Mouse (Mus musculus) embryonic facial prominence, embryonic 12.5 days (tissue): ENCODE measurements around the gene Camk1g. TPM values are rescaled to one million over a fixed set of nuclear protein-coding genes. Genes with fewer than 3 reads are reported as not detected.

Source experiments
- ATAC-seq: fragments of 200-750 bp; cut with Nextera tagmentation; 2 replicates; pipeline ENCODE4 v1.8.0; 2017; ENCODE audit not compliant: insufficient number of reproducible peaks, insufficient read depth, low FRiP score, low TSS enrichment
- H3K27ac ChIP-seq: fragments of 300-500 bp; sonication (generic); 2 replicates; pipeline ENCODE4 v1.5.1; 2016; ENCODE audit warnings: mild to moderate bottlenecking
- H3K27me3 ChIP-seq: fragments of 300-500 bp; sonication (generic); 2 replicates; pipeline ENCODE4 v1.6.1; 2016; ENCODE audit warnings: mild to moderate bottlenecking, moderate library complexity
- H3K36me3 ChIP-seq: fragments of 300-500 bp; sonication (generic); 2 replicates; pipeline ENCODE4 v1.6.1; 2016; ENCODE audit warnings: mild to moderate bottlenecking
- H3K4me1 ChIP-seq: fragments of 300-500 bp; sonication (generic); 2 replicates; pipeline ENCODE4 v1.6.1; 2016
- H3K4me2 ChIP-seq: fragments of 300-500 bp; sonication (generic); replicated peaks from 2 replicates; pipeline ENCODE4 v1.6.1; 2016; ENCODE audit warnings: mild to moderate bottlenecking, moderate library complexity
- H3K4me3 ChIP-seq: fragments of 300-500 bp; sonication (generic); 2 replicates; pipeline ENCODE4 v1.5.1; 2016; ENCODE audit warnings: mild to moderate bottlenecking
- H3K9ac ChIP-seq: fragments of 300-500 bp; sonication (generic); 2 replicates; pipeline ENCODE4 v1.6.1; 2016; ENCODE audit warnings: mild to moderate bottlenecking, moderate library complexity
- H3K9me3 ChIP-seq: fragments of 300-500 bp; sonication (generic); 2 replicates; pipeline ENCODE4 v1.6.1; 2016; ENCODE audit warnings: mild to moderate bottlenecking, moderate library complexity
- WGBS: fragments of 180-500 bp; shearing (Covaris S2); methylation state at CpG from one replicate; pipeline ENCODE4 v1.1.7; 2016; 5-methylcytosine and 5-hydroxymethylcytosine counted together
- polyA plus RNA-seq: library from polyadenylated mRNA; unstranded; fragments of >200 nt; fragmentation: Nextera tagmentation; extraction: Ambion mirVana; gene quantifications from 2 replicates; pipeline ENCODE4 v1.2.1, GENCODE M21; 2016

Gene Camk1g
- polyA plus RNA-seq, 1 experiment from 2014 or later: 24.4 TPM

DNA sequence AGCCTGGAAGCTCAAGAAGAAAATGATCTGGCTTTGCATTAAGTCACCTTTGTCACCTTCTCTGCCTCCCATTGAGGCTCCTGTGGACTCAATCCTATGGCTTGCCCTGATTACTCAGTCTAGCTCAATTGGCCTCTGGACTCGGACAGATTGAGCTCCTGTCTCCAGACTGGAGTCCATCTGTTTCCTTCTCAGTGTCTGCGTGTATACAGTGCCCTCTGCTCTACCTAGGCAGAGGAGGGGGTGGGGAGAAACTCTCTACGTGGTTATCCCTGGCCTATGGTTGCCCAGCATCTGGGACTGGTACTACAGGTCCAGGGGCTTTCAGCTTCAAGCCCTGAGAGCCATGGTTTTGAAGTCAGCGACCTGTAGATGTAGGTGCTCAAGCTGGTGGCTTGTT lies 26.2 kb downstream of the Camk1g start:
- Histone ChIP-seq H3K4me2 (no peak overlapping the region), H3K36me3 (peaks cover 18% of the 10 kb centered on the region; the same call in 1 of the 2 replicates), H3K4me3 (no peak overlapping the region), H3K9me3 (no peaks in the 10 kb centered on the region), H3K9ac (no peak overlapping the region), H3K4me1 (0 out of 2 replicates have a peak, but pooled peaks cover 4% of the 10 kb centered on the region), H3K27me3 (no peaks in the 10 kb centered on the region), H3K27ac (no peak overlapping the region)
- ATAC-seq: no peak
- WGBS: 70% methylated on average over 4 of the region's 4 CpGs

DNA sequence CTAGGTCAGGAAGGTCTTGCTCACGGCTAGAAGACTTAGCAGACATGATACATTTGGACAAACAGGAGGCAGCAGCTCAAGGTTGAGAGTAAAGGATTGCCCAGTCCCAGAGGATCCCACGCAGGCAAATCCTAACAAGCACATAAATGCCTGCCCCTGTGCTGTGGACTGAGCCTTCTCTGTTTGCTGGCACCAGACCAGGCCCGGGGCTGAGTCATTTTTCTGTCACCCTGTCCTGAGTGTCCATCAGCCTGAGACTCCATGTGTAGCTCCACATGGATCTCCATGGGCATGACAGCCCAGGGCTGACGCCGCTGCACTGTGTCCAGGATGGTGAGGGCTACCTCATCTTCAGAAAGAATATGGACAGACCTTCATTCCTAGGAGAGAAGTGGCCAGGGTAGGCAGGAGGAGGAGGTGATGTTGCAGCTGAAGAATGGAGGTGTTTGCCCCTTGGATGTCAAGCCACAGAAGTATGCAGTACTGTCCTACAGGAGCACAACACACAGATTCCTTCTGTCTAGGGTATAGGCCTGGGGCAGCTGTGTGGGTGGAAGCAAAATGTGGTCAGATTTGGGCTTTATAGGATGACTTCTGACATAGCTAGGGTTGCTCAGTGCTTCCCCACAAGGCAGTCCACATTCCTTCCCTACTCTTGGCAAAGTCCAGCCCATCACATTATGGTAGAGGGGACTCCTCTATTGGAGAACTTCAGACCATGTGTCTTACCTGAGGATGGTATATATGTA lies 27.7 kb downstream of the Camk1g start:
- no peaks in the 10 kb centered on the region for H3K9me3 ChIP-seq
- H3K4me3 ChIP-seq: no peak overlapping the region
- H3K4me2 ChIP-seq: no peak overlapping the region

DNA sequence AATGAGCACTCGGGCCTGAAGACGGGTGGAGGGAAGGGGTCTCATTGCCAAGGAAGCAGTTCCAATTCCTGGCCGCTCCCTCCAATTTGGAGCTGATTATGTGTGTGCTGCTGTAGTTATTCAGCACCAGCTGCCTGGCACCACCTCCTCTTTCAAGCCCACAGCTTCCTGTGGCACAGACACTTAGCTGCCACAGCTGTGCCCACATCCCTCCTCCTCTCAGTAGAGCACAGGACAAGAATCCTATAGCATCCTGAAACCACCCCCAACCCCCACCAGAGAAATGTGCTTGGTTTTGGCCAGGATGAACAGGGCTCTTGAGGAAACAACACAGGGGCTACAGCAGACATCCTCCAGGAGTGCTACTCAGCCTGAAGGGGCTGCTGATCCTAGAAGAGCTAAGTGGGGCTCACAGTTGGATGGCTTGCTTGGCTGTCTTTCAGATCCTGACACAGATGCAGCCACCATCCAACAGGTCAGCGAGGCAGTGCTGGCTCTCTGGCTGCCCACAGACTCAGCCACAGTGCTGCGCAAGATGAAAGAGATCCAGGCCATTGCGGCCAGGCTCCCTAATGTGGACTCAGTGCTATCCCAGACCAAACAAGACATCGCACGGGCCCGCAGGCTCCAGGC lies 31.6 kb downstream of the Camk1g start:
- Histone ChIP-seq H3K27me3 (no peaks in the 10 kb centered on the region), H3K36me3 (no peaks in the 10 kb centered on the region), H3K9ac (no peak overlapping the region), H3K4me1 (no peaks in the 10 kb centered on the region), H3K4me3 (no peak overlapping the region), H3K9me3 (no peaks in the 10 kb centered on the region), H3K4me2 (no peak overlapping the region), H3K27ac (no peak overlapping the region)
- 74% methylated on average over 9 of the region's 9 CpGs for WGBS
- ATAC-seq: no peak

More for the DNA sequence above, 27.7 kb downstream of the Camk1g start:
- WGBS: 93% methylated on average over 5 of the region's 5 CpGs
- Histone ChIP-seq H3K9ac (no peak overlapping the region), H3K27ac (no peak overlapping the region), H3K36me3 (peaks cover 5% of the 10 kb centered on the region; the same call in 1 of the 2 replicates), H3K27me3 (no peaks in the 10 kb centered on the region), H3K4me1 (0 out of 2 replicates have a peak, but pooled peaks cover 4% of the 10 kb centered on the region)
- ATAC-seq: no peak

DNA sequence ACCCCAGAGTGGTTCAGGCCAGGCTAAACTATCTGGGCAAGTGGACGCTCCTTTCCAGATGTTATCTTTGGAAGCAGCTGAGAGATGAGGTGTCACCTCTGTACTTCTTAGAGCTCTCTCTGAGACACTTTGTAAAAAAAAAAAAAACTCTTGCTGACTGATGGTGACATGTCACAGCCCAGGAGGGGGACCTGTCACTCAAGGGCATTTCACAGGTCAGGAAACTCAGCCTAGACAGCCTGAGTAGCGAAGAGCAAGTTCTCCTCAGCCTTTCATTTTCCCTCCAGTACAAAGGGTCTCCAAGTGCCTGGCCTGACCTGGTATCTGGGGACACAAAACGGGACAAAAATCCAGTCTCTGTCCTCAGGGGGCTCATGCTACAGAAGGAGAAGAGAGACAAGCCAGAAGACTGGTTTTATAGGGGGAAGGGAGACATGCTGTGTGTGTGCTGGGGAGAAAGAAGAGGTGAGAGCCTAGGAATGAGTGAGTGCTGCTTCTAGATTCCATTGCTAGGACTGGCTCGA lies 32.2 kb downstream of the Camk1g start:
- Histone ChIP-seq H3K36me3 (no peaks in the 10 kb centered on the region), H3K27me3 (no peaks in the 10 kb centered on the region), H3K27ac (no peak overlapping the region), H3K4me1 (no peaks in the 10 kb centered on the region), H3K9ac (no peak overlapping the region), H3K9me3 (no peaks in the 10 kb centered on the region), H3K4me2 (no peak overlapping the region), H3K4me3 (no peak overlapping the region)
- 59% methylated on average over 4 of the region's 4 CpGs for WGBS
- ATAC-seq: no peak

DNA sequence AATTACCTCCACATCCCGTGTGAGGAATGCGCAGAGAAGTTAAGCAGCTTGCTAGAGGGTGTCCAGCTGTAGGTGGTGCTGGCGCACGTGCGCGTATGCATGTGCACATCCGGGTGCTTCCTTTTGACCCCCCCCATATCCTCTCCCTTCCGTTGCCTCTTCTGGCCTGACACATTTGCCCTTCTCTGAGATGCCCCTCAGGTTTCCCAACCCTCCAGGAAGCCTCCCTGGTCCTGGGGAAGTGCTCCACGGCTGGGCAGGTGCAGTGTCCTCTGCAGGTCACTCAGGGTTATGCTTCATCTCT lies 33.1 kb downstream of the Camk1g start:
- Histone ChIP-seq H3K4me3 (no peak overlapping the region), H3K4me2 (no peak overlapping the region), H3K4me1 (no peaks in the 10 kb centered on the region), H3K27me3 (no peaks in the 10 kb centered on the region), H3K36me3 (no peaks in the 10 kb centered on the region), H3K9ac (no peak overlapping the region), H3K9me3 (no peaks in the 10 kb centered on the region), H3K27ac (no peak overlapping the region)
- ATAC-seq: no peak
- WGBS: 78% methylated on average over 9 of the region's 9 CpGs

DNA sequence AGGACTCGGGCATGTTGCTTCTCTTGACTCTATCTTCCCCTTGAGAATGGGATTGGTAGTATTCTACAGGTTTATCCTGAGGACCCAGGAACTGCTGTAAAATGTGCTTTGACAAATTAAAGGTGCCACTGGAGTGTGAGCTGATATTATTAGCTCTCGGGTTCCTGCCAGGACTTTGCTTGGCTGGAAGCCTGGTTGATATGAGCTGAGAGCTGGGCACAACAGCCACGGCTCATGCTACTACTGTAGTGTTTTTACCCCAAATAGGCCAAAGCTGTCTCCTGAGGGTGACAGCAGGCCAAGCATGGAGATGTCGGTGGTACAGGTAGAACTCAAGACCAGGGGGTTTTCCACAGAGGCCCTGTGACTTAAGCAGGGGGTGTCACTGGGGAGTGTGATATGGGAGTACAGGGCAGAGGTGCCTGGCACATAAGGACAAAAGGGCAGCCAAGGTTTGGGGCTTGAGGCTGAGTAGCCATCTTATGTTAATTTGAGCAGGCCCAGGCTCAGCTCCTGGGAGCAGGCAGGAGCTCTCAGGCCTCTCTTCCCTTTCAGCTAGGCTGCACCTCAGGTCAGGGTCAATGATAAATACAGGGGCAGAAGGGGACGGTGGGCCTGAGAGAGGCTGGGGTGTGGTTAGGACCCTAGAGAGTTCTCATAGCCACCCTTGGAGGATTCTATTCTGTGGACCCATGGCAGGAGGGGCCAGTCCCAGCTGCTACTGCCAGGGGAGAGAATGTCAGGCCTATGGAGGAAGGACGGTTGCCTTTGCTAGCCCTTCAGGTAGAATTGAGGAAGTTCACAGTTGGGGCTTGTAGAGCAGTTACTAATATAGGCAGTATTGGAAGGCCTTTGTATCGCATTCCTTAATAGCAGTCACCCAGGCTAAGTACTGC lies 33.7 kb downstream of the Camk1g start:
- H3K27ac ChIP-seq: no peak overlapping the region
- H3K27me3 ChIP-seq: 0 out of 2 replicates have a peak, but pooled peaks cover 2% of the 10 kb centered on the region
- H3K4me2 ChIP-seq: no peak overlapping the region
- H3K4me1 ChIP-seq: no peaks in the 10 kb centered on the region
- no peaks in the 10 kb centered on the region for H3K36me3 ChIP-seq
- no peak for ATAC-seq
- no peak overlapping the region for H3K9ac ChIP-seq
- H3K4me3 ChIP-seq: no peak overlapping the region
- H3K9me3 ChIP-seq: no peaks in the 10 kb centered on the region
- 75% methylated on average over 7 of the region's 7 CpGs for WGBS

DNA sequence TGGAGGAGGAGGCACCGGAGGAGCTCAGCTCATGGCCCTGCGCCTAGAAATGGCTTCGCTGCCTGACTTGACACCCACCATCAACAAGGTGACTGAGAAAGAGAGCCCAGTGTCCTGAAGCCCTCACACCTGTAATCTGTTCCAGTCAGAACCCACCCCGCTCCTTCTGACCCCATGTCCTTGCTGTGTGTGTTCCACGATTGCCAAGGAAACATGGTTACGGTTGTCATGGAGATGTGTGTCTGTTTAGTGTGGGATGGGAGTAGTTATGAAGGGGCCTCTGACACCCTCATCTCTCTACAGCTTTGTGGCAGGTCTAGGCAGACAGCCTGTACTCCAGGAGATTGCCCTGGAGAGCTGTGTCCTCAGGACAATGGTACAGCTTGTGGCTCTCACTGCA lies 35.6 kb downstream of the Camk1g start:
- H3K36me3 ChIP-seq: no peaks in the 10 kb centered on the region
- H3K9ac ChIP-seq: no peak overlapping the region
- 0 out of 2 replicates have a peak, but pooled peaks cover 5% of the 10 kb centered on the region for H3K27me3 ChIP-seq
- no peak overlapping the region for H3K4me2 ChIP-seq
- H3K27ac ChIP-seq: no peak overlapping the region
- 76% methylated on average over 6 of the region's 6 CpGs for WGBS
- no peak for ATAC-seq
- H3K4me1 ChIP-seq: no peaks in the 10 kb centered on the region; the same call in 1 of the 2 replicates
- no peaks in the 10 kb centered on the region for H3K9me3 ChIP-seq
- no peak overlapping the region for H3K4me3 ChIP-seq

DNA sequence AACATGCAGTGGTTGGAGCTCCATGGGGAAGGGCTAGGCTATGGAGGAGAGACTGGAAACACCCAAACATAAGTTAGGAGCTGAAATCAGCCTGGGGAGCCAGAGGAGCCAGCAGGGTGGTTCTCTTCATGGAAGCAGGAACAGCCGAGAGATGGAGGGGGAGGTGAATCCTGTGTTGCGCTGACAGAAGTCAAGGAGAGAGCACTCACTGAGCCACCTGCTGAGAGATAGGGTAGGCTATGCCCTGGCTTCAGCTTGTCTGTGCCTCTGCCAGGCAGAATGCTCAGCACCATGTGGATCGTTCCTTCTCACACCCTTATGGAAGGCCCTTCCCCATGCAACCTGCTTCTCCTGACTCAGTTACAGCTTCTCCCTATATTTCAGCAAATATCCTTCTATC lies 36.3 kb downstream of the Camk1g start:
- H3K4me1 ChIP-seq: no peaks in the 10 kb centered on the region; the same call in 1 of the 2 replicates
- ATAC-seq: no peak
- H3K9ac ChIP-seq: no peak overlapping the region
- H3K36me3 ChIP-seq: no peaks in the 10 kb centered on the region
- no peak overlapping the region for H3K27ac ChIP-seq
- 0 out of 2 replicates have a peak, but pooled peaks cover 5% of the 10 kb centered on the region for H3K27me3 ChIP-seq
- 75% methylated on average over 3 of the region's 3 CpGs for WGBS
- H3K9me3 ChIP-seq: no peaks in the 10 kb centered on the region
- H3K4me2 ChIP-seq: no peak overlapping the region
- no peak overlapping the region for H3K4me3 ChIP-seq

DNA sequence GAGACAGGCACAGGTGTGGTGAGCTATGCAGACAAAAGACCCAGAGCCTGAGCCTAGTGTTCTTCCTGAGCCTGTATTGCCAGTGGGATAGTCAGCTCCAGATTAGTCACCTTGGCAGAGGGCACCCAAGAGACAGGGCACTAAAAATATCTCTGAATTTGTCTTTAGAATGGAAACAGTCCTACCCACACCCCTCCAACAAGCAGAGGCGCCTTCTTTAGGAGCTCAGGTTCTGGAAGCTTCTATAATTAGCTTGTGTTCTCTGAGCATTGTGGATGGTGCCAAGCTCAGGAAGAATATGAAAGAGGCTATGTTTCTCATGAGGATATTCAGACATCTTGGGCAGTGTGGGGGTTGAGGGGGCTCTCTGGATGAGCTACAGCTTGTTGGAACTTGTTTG lies 37.4 kb downstream of the Camk1g start:
- Histone ChIP-seq H3K9ac (no peak overlapping the region), H3K9me3 (no peaks in the 10 kb centered on the region), H3K4me2 (no peak overlapping the region), H3K36me3 (no peaks in the 10 kb centered on the region), H3K4me1 (no peaks in the 10 kb centered on the region; the same call in 1 of the 2 replicates), H3K27ac (no peak overlapping the region), H3K27me3 (0 out of 2 replicates have a peak, but pooled peaks cover 5% of the 10 kb centered on the region), H3K4me3 (no peak overlapping the region)
- 89% methylated on average over 1 of the region's 1 CpGs for WGBS
- ATAC-seq: no peak

DNA sequence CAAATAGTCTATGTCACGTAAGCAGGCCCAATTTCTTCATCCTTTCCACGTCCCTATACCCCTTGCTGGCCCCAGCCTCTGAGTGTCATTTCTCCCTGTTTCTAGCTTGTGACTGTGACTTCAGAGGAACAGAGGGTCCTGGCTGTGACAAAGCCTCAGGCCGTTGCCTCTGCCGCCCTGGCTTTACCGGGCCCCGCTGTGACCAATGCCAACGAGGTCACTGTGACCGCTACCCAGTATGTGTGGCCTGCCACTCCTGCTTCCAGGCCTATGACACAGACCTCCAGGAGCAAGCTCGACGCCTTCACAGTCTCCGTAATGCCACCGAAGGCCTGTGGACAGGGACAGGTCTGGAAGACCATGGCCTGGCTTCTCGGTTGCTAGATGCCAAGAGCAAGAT lies 38.1 kb downstream of the Camk1g start:
- Histone ChIP-seq H3K9me3 (no peaks in the 10 kb centered on the region), H3K36me3 (no peaks in the 10 kb centered on the region), H3K27me3 (0 out of 2 replicates have a peak, but pooled peaks cover 5% of the 10 kb centered on the region), H3K9ac (no peak overlapping the region), H3K4me1 (no peaks in the 10 kb centered on the region; the same call in 1 of the 2 replicates), H3K27ac (no peak overlapping the region), H3K4me2 (no peak overlapping the region), H3K4me3 (no peak overlapping the region)
- WGBS: 81% methylated on average over 13 of the region's 13 CpGs
- no peak for ATAC-seq

DNA sequence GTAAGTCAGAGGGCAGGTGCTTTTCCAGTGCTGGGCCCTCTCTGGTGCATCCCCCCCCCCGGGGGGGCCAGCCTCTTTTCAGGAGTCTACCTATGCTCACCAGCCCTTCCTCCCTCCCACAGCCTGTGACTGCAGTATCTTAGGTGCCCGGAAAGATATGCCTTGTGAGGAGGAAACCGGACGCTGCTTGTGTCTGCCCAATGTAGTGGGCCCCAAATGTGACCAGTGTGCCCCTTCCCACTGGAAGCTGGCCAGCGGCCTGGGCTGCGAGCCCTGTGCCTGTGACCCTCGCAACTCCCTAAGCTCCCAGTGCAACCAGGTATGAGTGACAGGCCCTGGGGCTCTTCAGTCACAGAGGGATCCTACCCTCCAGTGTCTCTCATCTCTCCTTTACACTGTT lies 39.5 kb downstream of the Camk1g start:
- Histone ChIP-seq H3K9ac (no peak overlapping the region), H3K9me3 (no peaks in the 10 kb centered on the region), H3K27me3 (0 out of 2 replicates have a peak, but pooled peaks cover 5% of the 10 kb centered on the region), H3K4me2 (no peak overlapping the region), H3K4me1 (no peaks in the 10 kb centered on the region; the same call in 1 of the 2 replicates), H3K4me3 (no peak overlapping the region), H3K27ac (no peak overlapping the region), H3K36me3 (no peaks in the 10 kb centered on the region)
- no peak for ATAC-seq
- 76% methylated on average over 7 of the region's 7 CpGs for WGBS
